Mouse (Mus musculus): ENCODE measurements at regions not wholly inside any gene's neighbourhood (a gene's known extent, or its start where the extent isn't known, plus 50 kb on each side); places are given as distances from the start of the nearest gene placed in this dataset.

DNA sequence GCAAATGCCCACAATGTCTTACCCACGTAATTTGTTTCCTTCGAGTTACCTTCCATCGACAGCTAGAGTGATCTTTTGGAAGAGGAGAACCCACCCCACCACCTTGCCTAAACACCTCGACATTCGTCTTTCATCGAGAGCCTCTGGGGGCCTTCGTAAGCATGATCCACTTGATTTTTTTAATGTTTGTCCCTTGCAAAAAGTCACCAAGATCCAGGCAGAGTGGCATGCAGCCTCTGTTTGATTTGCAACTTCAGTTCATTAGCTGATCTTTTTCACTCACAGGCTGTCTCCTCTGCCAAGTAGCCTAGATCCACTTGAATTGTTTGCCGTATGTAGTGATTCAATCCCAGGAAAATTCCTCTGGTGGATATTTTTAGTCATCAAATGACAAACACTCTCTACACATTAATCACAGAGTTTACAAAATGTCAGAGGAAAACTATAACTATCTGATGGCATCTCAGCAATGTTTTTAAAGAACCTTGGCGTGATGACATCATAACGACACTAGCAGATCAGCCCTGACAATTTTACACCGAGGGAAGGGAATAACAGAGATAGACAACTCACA lies 54.8 kb upstream of the Tsc22d1 start:
- Histone ChIP-seq H3K9ac (ENCODE audit: low read depth, low read length) (no peak overlapping the region), H3K4me2 (no peak overlapping the region), H3K27ac (ENCODE audit: low read depth, low read length) (no peak overlapping the region), H3K4me3 (ENCODE audit: low read depth, low read length) (no peak overlapping the region), H3K27me3 (ENCODE audit: control insufficient read depth, insufficient read depth, low read length) (no peaks in the 10 kb centered on the region), H3K9me3 (replicated peaks; ENCODE audit: control insufficient read depth, low read length) (no peaks in the 10 kb centered on the region), H3K4me1 (ENCODE audit: control insufficient read depth, insufficient read depth, low read length) (no peaks in the 10 kb centered on the region), H3K36me3 (ENCODE audit: control insufficient read depth, insufficient read depth, low read length) (no peaks in the 10 kb centered on the region)
- 75% methylated on average over 11 of the region's 11 CpGs for WGBS (ENCODE audit: insufficient replicate concordance)
- ATAC-seq (replicated peaks; ENCODE audit: insufficient number of reproducible peaks, low FRiP score, low TSS enrichment): no peak

DNA sequence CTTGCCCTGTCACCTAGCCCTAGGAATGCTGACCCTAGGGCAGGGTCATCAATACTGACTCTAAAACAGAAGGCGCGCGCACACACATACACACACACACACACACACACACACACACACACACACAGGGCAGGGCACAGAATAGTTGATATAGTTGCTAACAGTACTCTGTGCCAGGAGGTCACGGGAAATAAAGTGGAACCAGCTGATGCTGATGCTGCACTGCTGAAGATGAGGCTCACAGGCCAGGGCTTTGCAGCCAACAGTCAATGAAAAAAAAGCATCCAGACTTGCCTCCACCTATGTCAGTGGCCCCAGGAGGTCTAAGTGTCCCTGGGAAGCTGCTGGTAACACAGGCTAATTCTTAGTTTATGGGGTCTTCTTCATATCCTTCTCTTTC lies 50.7 kb upstream of the Tsc22d1 start:
- no peaks in the 10 kb centered on the region for H3K9me3 ChIP-seq (replicated peaks; ENCODE audit: control insufficient read depth, low read length)
- no peak for ATAC-seq (replicated peaks; ENCODE audit: insufficient number of reproducible peaks, low FRiP score, low TSS enrichment)
- H3K27me3 ChIP-seq (ENCODE audit: control insufficient read depth, insufficient read depth, low read length): no peaks in the 10 kb centered on the region
- no peaks in the 10 kb centered on the region for H3K36me3 ChIP-seq (ENCODE audit: control insufficient read depth, insufficient read depth, low read length)
- peaks cover 7% of the 10 kb centered on the region; the same call in 1 of the 2 replicates for H3K4me1 ChIP-seq (ENCODE audit: control insufficient read depth, insufficient read depth, low read length)
- no peak overlapping the region for H3K4me2 ChIP-seq
- no peak overlapping the region for H3K4me3 ChIP-seq (ENCODE audit: low read depth, low read length)
- no peak overlapping the region for H3K9ac ChIP-seq (ENCODE audit: low read depth, low read length)
- 89% methylated on average over 4 of the region's 4 CpGs for WGBS (ENCODE audit: insufficient replicate concordance)
- no peak overlapping the region for H3K27ac ChIP-seq (ENCODE audit: low read depth, low read length)

Data from heart, embryonic 11.5 days (tissue).